Mouse (Mus musculus): ENCODE results near the gene Tmem63b. TPM values are rescaled to one million over a fixed set of nuclear protein-coding genes. Genes with fewer than 3 reads are reported as not detected.
A peak's percentile ranks its signal among the peaks of the same experiment; 100 is the strongest.

The Tmem63b gene
- total RNA-seq (2014; rRNA removed) (23.0 and 35.4 TPM in 2 replicates), polyA plus RNA-seq (2012; rRNA removed) (98.6 and 99.2 TPM in 2 replicates)

DNA sequence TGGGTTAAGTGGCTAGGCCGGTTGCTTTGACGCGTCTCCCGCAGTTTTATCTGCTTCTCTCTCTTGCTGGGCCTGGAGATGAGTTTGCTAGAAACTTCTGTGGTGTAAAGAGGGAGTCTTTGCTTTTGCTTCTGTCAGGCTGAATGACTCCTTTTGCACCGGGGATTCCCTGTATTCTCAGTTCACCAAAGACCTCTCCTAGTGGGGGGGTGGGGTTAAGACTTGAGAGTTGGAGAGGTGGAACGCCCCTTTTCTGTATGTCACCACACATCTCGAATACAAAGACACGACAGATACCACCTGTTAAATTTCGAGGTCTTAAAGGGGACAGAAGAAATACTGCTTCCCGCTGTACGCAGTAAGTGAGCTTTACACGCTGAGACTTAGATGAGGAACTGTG, at the start of gene Tmem63b:
Tmem63b (minus strand) TSS at position 190 of the 400 bp plus-strand sequence.
- DNase-seq (ENCODE audit: extremely low read depth, low read depth, low spot score): no peak
- Histone ChIP-seq H3K36me3 (ENCODE audit: control insufficient read depth, insufficient read depth, low read length) (no peaks in the 10 kb centered on the region), H3K9ac (ENCODE audit: low read depth, low read length) (peak within 1 kb of the TSS; percentile 97), H3K4me3 (ENCODE audit: insufficient read depth, low read depth, low read length) (peak within 1 kb of the TSS; percentile 98), H3K79me2 (ENCODE audit: control insufficient read depth, insufficient read depth, low read length) (peaks cover 46% of the 10 kb centered on the region), H3K4me1 (ENCODE audit: control insufficient read depth, insufficient read depth, low read length) (peaks cover 20% of the 10 kb centered on the region), H3K27me3 (ENCODE audit: control insufficient read depth, insufficient read depth, low read length) (no peaks in the 10 kb centered on the region), H3K27ac (replicated peaks; ENCODE audit: insufficient read depth, low read depth, low read length) (peak within 1 kb of the TSS; percentile 94)
- WGBS: 3% methylated on average over 12 of the region's 12 CpGs
- no peak for TF ChIP-seq CTCF (IDR thresholded peaks at IDR 0.05; ENCODE audit: low read depth, low read length)
- TF ChIP-seq POLR2A (IDR thresholded peaks at IDR 0.05; ENCODE audit: extremely low read depth, insufficient read depth, low read length): no peak

DNA sequence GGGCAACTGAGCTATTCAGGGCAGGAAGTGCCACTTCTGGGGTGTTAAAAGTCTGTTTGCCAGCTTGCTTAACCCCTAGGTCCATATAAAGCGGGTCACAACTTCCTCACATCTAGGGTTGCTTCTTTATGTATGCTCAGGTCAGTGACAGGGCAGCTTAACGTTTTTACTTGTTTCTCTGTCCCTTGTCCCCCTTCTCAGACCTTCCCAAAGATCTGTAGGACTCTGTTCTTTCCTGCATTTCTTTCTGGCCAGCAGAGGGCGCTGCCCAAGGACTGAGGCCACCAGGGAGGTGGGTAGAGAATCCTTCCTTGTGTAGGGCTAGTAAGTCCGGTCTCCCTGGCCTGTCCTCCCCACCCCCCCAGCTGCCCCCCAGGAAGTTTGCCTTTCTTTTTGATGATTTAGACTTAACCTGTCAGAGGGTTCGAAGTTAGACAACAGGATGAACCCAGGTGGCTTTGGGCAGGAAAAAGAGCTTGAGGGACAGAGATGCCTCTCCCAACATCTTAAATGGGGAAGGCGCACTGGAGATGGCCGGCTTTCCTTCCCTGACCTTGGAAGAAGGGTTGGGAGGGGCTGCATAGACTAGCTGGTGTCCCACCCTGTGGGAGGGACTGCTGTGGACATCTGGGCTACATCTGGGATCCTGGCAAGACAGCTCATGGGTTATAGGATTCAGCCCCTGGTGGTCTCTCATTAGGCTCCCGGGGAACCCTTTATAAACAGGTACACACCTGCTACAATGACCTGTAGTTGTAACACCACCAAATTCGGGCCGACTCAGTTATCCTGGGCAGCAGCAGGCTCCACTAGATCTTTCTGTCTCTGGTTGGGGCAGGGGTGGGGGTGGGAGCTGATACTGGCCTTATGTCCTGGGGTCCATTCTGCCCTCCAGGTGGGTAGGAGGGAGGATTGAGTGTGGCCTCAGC, 48.9 kb upstream of the Tmem63b start:
- peaks cover 8% of the 10 kb centered on the region for H3K4me1 ChIP-seq (ENCODE audit: control insufficient read depth, insufficient read depth, low read length)
- H3K27ac ChIP-seq (replicated peaks; ENCODE audit: insufficient read depth, low read depth, low read length): no peak overlapping the region
- no peaks in the 10 kb centered on the region for H3K27me3 ChIP-seq (ENCODE audit: control insufficient read depth, insufficient read depth, low read length)
- TF ChIP-seq CTCF (IDR thresholded peaks at IDR 0.05; ENCODE audit: low read depth, low read length) (peak; percentile 91), POLR2A (IDR thresholded peaks at IDR 0.05; ENCODE audit: extremely low read depth, insufficient read depth, low read length) (no peak)
- H3K9ac ChIP-seq (ENCODE audit: low read depth, low read length): no peak overlapping the region
- DNase-seq (ENCODE audit: extremely low read depth, low read depth, low spot score): peak; percentile 53
- 20% methylated on average over 10 of the region's 10 CpGs for WGBS
- H3K79me2 ChIP-seq (ENCODE audit: control insufficient read depth, insufficient read depth, low read length): no peaks in the 10 kb centered on the region
- no peaks in the 10 kb centered on the region for H3K36me3 ChIP-seq (ENCODE audit: control insufficient read depth, insufficient read depth, low read length)
- H3K4me3 ChIP-seq (ENCODE audit: insufficient read depth, low read depth, low read length): no peak overlapping the region

DNA sequence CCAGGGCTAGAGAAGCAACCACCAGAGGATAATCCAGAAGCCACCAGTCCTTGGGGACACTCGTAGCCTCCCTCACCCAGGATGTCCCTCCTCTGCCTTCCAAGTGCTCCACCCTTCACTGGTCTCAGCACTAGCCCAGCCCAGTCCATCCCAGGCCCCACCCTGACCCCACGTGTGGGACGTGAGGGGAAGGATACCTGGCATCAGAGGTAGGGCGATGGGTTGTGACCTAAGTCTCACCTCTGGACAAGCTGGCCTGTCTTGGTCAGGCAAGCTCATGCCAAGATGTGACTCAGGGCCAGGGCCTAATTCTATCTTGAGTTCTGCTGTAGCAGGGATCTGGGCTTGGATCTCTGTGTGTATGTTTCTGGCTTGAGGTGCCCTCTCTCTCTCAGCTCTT, 48.2 kb upstream of the Tmem63b start:
- Histone ChIP-seq H3K27ac (replicated peaks; ENCODE audit: insufficient read depth, low read depth, low read length) (no peak overlapping the region), H3K4me3 (ENCODE audit: insufficient read depth, low read depth, low read length) (no peak overlapping the region), H3K9ac (ENCODE audit: low read depth, low read length) (no peak overlapping the region), H3K4me1 (ENCODE audit: control insufficient read depth, insufficient read depth, low read length) (peaks cover 8% of the 10 kb centered on the region), H3K79me2 (ENCODE audit: control insufficient read depth, insufficient read depth, low read length) (no peaks in the 10 kb centered on the region), H3K27me3 (ENCODE audit: control insufficient read depth, insufficient read depth, low read length) (no peaks in the 10 kb centered on the region), H3K36me3 (ENCODE audit: control insufficient read depth, insufficient read depth, low read length) (no peaks in the 10 kb centered on the region)
- DNase-seq (ENCODE audit: extremely low read depth, low read depth, low spot score): no peak
- WGBS: 81% methylated on average over 4 of the region's 4 CpGs
- TF ChIP-seq CTCF (IDR thresholded peaks at IDR 0.05; ENCODE audit: low read depth, low read length) (no peak), POLR2A (IDR thresholded peaks at IDR 0.05; ENCODE audit: extremely low read depth, insufficient read depth, low read length) (no peak)

DNA sequence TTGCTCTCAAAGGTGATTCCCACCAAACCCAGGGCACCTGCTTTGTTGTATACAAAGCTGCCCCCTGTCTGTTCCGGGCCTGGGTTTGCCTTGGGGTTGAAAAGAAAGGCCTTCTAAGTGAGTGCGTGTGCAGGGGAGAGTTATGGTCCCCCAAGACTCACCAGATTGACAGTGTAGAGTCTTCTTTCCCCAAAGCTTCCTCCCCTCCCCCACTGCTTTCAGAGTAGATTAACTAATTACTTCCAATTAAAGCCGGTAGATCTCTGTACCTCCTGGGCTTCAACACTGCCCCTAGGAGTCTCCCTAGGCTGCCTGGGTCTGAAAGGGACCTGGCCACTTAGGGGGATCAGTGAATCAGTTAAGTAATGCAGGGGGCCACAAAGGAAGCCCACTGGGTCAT, 47.6 kb upstream of the Tmem63b start:
- no peaks in the 10 kb centered on the region for H3K36me3 ChIP-seq (ENCODE audit: control insufficient read depth, insufficient read depth, low read length)
- WGBS: 75% methylated on average over 3 of the region's 3 CpGs
- no peaks in the 10 kb centered on the region for H3K27me3 ChIP-seq (ENCODE audit: control insufficient read depth, insufficient read depth, low read length)
- H3K27ac ChIP-seq (replicated peaks; ENCODE audit: insufficient read depth, low read depth, low read length): no peak overlapping the region
- no peak for DNase-seq (ENCODE audit: extremely low read depth, low read depth, low spot score)
- no peak overlapping the region for H3K9ac ChIP-seq (ENCODE audit: low read depth, low read length)
- peaks cover 8% of the 10 kb centered on the region for H3K4me1 ChIP-seq (ENCODE audit: control insufficient read depth, insufficient read depth, low read length)
- H3K4me3 ChIP-seq (ENCODE audit: insufficient read depth, low read depth, low read length): no peak overlapping the region
- no peak for TF ChIP-seq CTCF (IDR thresholded peaks at IDR 0.05; ENCODE audit: low read depth, low read length)
- no peak for TF ChIP-seq POLR2A (IDR thresholded peaks at IDR 0.05; ENCODE audit: extremely low read depth, insufficient read depth, low read length)
- no peaks in the 10 kb centered on the region for H3K79me2 ChIP-seq (ENCODE audit: control insufficient read depth, insufficient read depth, low read length)

DNA sequence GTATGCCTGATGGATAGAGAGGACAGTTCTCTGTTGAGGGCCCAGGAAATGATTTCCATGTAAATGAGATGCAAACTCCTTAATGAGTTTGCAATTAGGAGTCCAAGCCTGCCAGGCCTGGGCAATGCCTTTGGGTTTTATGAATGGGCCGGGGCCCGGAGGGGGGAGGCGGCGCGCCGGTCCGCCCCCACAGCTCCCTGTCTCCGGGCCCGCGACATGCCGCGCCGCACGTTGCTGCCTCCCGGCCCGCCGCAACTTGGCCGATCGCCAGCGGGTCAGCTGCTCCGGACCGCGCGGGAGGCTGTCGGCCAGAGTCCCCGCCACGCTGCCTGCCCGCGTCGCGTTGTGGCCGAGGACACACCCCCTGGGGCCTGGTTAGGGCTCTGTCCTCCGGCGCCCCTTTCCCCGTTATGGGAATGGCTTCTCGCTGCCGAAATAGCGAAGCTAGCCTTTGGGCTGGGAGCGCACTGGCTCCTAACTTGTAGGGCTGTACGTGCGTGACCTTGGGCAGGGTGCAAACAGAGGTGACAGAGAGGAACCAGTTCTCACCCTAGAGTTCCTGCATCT, 47.1 kb upstream of the Tmem63b start, which contains the start of gene 1600014C23Rik:
1600014C23Rik (minus strand) TSS at position 110 of the 567 bp plus-strand sequence.
- Histone ChIP-seq H3K36me3 (ENCODE audit: control insufficient read depth, insufficient read depth, low read length) (no peaks in the 10 kb centered on the region), H3K4me1 (ENCODE audit: control insufficient read depth, insufficient read depth, low read length) (peaks cover 8% of the 10 kb centered on the region), H3K27me3 (ENCODE audit: control insufficient read depth, insufficient read depth, low read length) (no peaks in the 10 kb centered on the region), H3K9ac (ENCODE audit: low read depth, low read length) (peak within 1 kb of the TSS; percentile 38), H3K4me3 (ENCODE audit: insufficient read depth, low read depth, low read length) (peak within 1 kb of the TSS; percentile 18; the same call in 1 of the 2 replicates), H3K27ac (replicated peaks; ENCODE audit: insufficient read depth, low read depth, low read length) (no peak within 1 kb of the TSS), H3K79me2 (ENCODE audit: control insufficient read depth, insufficient read depth, low read length) (no peaks in the 10 kb centered on the region)
- 3% methylated on average over 41 of the region's 41 CpGs for WGBS
- TF ChIP-seq POLR2A (IDR thresholded peaks at IDR 0.05; ENCODE audit: extremely low read depth, insufficient read depth, low read length): no peak
- no peak for TF ChIP-seq CTCF (IDR thresholded peaks at IDR 0.05; ENCODE audit: low read depth, low read length)
- DNase-seq (ENCODE audit: extremely low read depth, low read depth, low spot score): peak; percentile 26

Measured in liver, adult 2 months (tissue).